Mouse (Mus musculus) urinary bladder, adult 2 months (tissue): ENCODE data around the gene Troap. TPM values are rescaled to one million over a fixed set of nuclear protein-coding genes. Genes with fewer than 3 reads are reported as not detected.

Experiments used
- DNase-seq: peaks from one replicate; pipeline ENCODE4 v3.0.0; 2022; ENCODE audit warnings: low spot score
- polyA plus RNA-seq: library from polyadenylated mRNA; depleted of rRNA; stranded (reverse); fragments of >200 nt; gene quantifications from 2 replicates; pipeline ENCODE4 v1.2.3, GENCODE M21; 2012; rRNA removed

The Troap gene
- polyA plus RNA-seq, 1 experiment = 1.5 TPM

DNA sequence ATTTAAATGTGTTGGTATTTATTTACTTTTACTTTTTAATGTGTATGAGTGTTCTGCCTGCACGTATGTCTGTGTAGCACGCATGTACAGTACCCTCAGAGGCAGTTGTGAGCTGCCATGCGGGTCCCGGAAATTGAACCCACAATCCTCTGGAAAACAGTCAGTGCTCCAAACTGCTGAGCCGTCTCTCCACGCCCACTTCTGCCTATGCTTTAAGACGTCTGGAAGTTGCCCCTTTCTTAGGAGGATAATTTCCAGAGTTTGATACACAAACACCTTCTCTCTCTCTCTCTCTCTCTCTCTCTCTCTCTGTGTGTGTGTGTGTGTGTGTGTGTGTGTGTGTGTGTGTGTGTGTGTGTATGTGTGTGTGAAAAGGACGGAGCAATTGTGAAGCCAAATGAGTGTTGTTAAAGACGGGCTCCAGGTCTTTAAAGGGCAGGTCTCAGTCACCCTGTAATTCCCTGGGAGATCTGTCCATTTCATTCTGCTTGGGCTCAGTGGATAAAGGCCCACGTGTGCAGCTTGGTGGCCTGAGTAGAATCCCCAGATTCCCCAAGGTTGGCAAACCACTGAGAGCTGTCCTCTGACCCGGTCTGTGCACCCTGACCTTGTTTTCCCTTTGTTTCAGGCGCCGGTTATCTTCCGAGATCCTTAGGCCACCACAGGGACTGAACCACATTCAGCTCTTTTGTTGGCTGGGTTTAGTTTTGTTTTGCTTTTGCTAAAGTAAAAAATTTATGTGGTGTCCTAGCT is 40.1 kb downstream of the Troap start:
- DNase-seq = no peak

DNA sequence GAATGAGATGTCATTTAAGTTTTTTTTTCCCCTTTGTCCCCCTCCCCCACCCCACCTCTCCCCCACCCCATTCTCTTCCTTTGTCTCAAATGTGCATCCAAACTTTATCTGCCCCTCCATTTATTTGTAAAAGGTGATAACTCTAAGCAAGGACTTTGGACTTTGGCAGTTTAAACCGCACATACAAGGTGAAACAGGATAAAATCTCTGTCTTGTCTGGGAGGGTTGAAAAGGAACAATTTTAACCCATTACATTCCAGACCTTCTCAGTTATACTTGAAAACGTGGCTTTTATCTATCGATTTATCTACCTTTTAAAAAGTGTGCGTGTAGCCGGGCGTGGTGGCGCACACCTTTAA is 40.7 kb downstream of the Troap start:
- DNase-seq = no peak

DNA sequence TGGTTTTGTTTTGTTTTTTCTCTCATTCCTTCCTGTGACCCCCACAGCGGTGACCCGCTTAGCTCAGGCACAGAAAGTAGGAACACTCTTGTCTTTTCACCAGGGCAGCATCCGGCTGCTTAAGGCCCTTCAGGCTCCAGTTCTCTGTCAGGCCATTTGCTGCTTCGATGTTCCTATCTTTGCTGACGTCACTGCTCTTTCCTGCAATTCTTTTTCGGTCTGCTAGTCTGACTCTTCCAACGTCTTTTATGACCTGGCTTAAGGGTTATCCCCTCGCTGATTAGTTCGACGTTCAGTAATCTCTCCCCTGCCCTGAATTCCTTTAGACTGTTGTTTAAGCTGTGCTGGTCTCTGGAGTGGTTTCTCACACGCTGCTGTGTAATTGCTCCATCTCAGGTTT is 42.2 kb downstream of the Troap start:
- no peak for DNase-seq

DNA sequence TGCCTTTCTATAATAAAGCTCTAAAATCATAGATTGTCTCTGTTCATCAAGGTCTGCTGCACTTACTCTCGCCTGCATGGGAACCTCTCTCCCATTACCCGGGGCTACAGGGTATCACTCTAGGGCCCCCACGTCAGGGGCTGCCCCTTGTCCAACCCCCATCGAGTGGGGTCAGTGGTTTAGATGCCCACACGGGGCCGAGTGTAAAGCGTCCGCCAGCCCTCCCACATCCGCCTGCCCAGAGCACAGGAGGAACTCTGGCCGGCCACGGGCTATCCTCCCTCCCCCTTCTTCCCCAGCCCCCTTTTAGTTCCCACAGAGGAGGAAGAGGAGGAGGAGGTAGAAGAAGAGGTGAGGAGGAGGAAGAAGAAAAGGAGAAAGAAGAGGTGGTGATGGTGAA is 46.4 kb downstream of the Troap start:
- no peak for DNase-seq

DNA sequence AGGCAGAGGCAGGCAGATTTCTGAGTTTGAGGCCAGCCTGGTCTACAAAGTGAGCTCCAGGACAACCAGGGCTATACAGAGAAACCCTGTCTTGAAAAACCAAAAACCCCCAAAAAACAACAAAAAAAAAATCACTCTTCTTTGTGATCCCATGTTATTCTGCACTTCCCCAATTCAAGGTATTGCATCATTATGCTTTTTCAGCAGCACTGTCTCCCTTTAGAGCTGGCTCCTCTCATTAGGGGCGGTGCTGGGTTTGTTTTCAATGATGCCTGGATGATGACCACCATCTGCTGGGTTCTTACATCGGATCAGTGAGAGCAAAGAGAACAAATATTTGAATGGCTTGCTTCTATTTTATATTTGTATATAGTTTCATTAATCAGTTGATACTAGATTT is 48.3 kb downstream of the Troap start:
- no peak for DNase-seq

DNA sequence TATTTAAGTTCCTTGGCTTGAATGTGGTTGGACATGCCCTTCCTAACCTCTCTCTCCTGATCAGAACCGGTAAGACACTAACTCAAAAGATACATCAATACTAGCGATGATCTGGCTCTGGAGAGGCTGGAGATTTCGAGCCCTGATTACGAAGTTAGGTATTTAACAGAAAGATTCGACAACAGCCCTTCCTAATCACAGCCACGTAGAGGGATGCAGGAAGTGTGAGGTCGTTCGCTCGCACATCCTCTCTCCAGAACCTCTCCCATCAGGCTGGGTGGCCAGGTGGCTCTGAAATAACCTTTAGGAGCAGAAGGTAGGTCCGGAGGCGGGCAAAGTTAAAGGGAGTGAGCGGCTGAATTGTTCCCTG is 51.3 kb downstream of the Troap start, which contains the start of gene Spats2:
TSS of gene Spats2 (plus strand) at position 206 of the 370 bp plus-strand sequence.
- DNase-seq = no peak

DNA sequence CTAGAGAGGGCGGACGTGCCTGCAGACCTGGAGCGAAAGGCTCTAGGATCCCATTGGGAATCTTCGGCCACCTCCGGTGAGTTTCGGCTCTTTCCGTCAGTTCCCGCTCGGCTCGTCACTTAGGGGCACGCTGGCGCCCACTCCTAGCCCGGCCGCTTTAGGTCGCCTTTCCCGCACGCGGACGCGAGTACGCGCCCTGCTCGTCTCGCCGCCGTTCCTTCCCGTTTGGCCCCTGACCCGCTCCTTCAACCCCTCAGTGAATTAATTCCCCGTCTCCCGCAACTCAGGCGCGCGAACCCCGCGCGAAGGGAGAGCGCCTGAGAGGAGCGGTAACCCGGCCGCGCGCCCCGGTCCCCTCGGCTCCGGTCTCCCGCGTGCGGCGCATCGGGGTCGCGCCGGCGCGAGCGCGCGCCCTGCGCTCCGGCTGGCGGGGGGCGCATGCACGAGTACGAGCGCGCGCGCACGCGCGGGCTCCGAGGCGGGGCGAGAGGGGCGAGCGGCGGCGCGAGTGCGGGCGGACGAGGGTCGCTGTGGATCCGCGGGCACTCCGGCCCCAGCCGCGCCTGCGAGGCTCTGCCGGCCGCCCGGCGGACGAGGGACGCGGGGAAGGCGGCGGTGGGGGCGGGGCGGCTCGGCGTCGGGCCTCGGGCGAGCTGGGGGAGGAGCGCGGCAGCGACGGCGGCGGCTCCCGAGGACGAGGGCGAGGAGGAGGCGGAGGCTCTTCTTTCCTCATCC is 51.9 kb downstream of the Troap start:
- DNase-seq = peak; percentile 69

DNA sequence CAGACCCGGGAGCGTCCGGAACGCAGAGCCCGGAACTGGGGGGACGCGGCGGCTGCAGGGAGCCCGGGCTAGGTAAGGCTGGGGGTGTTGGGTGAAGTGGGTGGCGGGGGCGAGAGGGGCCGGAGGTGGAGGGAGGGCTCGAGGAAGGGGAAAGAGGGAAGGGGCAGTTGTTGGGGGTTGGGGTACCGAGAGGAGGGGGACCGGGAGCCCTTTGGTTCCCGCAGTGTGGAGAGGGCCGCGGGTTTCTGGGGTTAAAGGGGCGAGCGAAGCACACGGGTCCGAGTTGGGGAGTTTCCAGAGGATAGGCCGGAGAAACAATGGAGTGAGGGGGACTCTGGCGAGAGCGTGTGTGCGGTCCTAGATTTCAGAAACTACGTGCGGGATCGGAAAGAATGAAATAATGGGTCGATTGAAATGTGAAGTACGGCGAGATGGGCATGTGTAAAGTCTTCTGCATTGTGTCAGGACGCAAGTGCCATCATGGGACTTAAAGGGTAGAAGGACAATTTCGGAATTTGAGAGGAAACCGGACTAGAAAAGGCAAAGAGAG is 52.5 kb downstream of the Troap start:
- DNase-seq = peak; percentile 24

DNA sequence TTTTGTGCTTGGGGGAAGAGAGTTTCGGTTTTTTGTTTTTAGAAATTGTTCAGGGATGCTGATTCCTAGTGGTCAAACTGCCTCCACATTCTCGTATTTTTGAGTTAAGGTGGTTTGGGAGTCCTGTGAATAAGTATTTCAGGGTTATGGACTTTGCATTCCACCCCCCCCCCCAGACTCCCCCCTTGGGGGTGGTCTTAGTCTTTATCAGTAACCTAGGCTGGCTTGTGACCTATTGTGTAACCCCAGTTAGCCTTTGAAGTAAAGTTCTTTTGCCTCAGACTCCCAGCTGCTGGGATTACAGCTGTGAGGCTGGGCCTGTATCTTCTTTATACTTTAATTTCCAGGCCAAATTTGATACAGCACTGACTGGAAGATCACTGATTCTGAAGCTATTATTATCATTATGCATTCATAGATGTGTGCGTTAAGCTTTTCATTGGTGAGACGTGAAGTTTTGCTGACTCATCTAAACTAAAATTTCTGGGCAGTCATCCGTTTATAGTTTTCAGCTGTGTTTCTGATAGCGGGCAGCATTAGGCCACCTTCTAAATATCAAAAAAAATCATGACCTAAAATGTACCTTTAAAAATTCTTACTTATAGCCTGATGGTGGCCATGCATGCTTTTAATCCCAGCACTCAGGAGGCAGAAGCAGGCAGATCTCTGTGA is 53.6 kb downstream of the Troap start:
- DNase-seq = no peak

DNA sequence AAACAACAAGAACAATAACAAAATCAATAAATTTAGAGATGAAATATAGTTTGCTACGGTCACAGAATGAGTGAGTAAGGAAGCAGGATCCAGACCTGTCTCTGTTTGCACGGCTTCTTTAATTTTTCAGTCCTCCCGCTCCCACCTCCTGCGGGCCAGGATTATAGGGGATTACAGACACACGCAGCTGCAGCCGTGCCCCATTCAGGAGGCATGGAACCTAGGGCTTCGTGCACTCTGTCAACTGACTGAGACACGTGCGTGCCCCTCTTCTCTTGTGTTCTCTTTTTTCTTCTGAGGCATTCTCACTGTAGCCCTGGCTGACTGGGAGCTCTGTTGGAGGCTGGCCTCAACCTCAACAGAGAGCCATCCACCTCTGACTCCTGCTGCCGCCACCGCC is 55.1 kb downstream of the Troap start:
- no peak for DNase-seq

DNA sequence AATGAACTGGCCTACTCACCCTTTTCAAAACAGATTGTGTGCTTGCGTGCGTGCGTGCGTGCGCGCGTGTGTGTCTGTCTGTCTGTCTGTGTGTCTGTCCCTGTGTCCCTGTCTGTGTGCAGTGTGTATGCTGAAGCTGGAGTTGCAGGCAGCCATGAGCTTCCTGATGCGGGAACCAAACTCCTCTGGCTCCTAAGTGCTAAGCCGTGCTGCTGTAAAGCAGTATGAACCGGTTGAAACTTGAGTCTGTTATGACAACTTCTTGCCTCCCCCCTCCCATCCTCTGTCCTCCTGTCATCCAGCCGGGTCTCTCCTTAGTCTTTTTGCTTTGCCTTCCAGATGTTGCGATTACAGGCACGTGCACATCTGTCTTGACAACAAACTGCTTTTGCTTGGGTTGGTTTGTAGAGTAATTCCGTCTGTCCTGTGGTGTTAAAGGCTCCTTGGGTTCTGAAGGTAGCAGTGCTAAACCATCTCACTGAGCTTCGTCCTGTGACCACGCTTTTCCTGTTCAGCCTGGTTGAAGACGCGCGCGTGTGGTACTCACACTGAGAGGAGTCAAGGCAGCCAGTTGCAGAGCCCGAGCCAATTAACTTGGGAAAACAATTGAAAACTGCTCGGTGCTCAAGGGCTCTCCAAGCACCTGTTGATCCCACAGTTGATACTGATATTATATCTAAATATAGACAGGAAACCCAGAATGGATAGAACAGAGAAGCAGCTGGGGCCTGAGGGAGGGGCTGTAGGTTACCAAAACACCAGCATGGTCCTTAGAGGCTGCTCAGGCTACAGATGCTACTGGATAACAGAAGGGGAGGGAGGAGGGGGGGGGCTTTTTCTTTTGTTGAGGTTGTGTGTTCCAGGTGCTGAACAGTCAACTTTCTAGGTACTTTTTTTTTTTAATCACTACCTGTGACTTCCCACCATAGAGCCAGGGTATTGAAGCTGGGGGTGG is 55.9 kb downstream of the Troap start:
- DNase-seq = no peak

Other genes starting within 250 kb of the Troap start
- gene Prkag1, start 243.1 kb upstream of the Troap start, polyA plus RNA-seq = 83.1 and 89.5 TPM in 2 replicates
- 25.7 and 39.0 TPM in 2 replicates for gene Kmt2d, start 203.4 kb upstream of the Troap start, polyA plus RNA-seq
- gene Rhebl1, start 180.0 kb upstream of the Troap start, polyA plus RNA-seq = 10.2 and 12.4 TPM in 2 replicates
- 1.7 and 1.9 TPM in 2 replicates for gene Dhh, start 176.0 kb upstream of the Troap start, polyA plus RNA-seq
- gene Lmbr1l, start 156.3 kb upstream of the Troap start, polyA plus RNA-seq = 32.8 and 43.4 TPM in 2 replicates
- gene Tuba1b, start 140.0 kb upstream of the Troap start, polyA plus RNA-seq = 677 and 758 TPM in 2 replicates
- gene Gm49450, start 121.0 kb upstream of the Troap start, polyA plus RNA-seq = 0.30 and 0.38 TPM in 2 replicates
- gene Tuba1a, start 120.9 kb upstream of the Troap start, polyA plus RNA-seq = 279 and 332 TPM in 2 replicates
- 94.8 and 129 TPM in 2 replicates for gene Tuba1c, start 44.7 kb upstream of the Troap start, polyA plus RNA-seq
- 6.4 and 7.1 TPM in 2 replicates for gene Prph, start 19.4 kb upstream of the Troap start, polyA plus RNA-seq
- gene C1ql4, start 13.2 kb downstream of the Troap start, polyA plus RNA-seq = not detected in 2 replicates
- 0.10 TPM in 1 of 2 replicates, not detected in the other for gene Dnajc22, start 18.6 kb downstream of the Troap start, polyA plus RNA-seq
- 14.2 and 14.3 TPM in 2 replicates for gene Spats2, start 51.3 kb downstream of the Troap start, polyA plus RNA-seq
- 0.30 and 0.32 TPM in 2 replicates for gene Kcnh3, start 150.3 kb downstream of the Troap start, polyA plus RNA-seq
- gene Mcrs1, start 177.4 kb downstream of the Troap start, polyA plus RNA-seq = 43.9 and 48.9 TPM in 2 replicates
- gene Prpf40b, start 220.5 kb downstream of the Troap start, polyA plus RNA-seq = 67.8 and 74.1 TPM in 2 replicates
- gene Fam186b, start 221.3 kb downstream of the Troap start, polyA plus RNA-seq = 0.04 and 0.07 TPM in 2 replicates